Mouse (Mus musculus): ENCODE measurements around the gene Pikfyve.

DNA sequence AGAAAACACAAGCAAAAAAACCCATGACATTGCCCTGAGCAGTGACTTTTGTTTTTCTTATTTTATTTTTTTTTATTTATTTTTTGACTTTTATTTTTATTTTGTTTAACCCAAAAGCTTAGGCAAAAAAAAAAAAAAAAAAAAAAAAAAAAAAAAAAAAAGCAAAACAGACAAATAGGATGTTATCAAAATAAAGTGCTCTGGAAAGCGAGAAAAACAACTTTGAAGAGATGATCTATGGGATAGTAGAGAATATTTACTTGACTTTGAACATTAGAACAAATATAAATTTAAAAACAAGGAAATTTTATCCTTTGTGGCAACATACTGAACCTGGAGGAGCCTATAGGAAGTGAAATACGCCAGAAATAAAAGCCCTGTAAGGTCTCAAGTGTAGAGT is 2.5 kb upstream of the Pikfyve start:
- TF ChIP-seq POLR2A (IDR thresholded peaks at IDR 0.05; ENCODE audit: insufficient read depth, low read depth, low read length) (no peak), CTCF (IDR thresholded peaks at IDR 0.05) (no peak)
